Mouse (Mus musculus): ENCODE measurements around the gene Colca2.
A peak's percentile ranks its signal among the peaks of the same experiment; 100 is the strongest.

Colca2 gene

DNA sequence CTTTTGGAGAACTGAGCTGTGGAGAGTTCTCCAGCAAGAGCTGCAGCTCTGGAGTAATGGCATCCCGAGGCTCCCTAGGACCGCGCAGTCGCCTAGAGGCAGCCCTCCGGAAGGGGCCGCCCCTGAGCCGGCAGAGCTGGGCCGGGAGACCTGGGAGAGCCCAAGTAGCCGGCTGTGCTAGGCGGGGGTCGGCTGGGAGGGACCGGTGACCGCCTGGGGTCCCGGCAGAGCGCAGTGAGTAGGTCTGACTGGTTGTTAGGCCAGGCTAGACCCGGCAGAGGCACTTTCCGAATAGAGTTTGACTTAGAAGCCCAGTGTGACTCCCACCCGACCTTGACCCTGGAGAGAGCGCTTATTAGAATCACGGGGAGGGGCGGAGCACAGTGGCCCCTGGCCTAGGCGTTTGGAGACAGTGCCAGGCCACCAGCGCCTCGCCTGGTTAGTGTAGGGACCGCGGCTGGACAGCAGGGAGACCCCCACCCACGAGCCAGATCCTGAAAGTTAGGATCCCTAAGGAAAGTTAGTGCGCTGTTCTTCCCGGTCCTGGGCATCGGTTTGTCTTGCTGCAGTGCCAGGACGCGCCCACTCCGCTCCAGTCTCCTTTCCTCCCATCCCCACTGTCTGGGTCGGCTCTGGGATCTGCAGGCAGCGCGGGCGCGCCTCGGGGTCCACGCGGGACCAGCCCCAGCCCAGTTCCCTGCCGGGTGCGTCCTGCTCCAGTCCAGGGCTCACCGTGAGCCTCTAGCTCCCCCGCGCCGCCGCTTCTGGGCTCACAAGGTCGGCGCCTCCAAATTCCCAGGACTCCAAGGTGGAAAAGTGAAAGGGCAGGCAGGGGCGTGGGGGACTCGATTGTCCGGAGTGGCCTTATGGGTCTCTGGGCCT lies at the start of gene Colca2:
Gene Colca2 (minus strand): TSS at position 70 of the 882 bp plus-strand sequence.
- peak; percentile 52 to 68 for DNase-seq

DNA sequence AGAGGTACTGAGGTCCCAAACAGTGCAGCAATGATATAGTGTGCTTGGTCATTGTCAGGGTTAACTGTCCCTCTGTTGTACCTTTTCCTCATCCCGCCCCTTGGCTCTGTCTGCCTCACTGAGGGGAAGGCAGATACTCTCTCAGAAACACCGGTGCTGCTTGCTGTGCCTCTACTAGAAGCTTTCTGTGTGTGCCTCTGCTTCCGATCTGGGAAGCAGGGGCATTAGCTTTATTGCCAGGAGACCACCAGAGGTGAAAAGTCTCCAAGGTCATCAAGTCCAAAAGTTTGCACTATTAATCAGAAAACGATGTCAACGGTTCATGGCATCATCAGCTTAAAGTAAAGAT lies 49.2 kb upstream of the Colca2 start:
- no peak for DNase-seq

DNA sequence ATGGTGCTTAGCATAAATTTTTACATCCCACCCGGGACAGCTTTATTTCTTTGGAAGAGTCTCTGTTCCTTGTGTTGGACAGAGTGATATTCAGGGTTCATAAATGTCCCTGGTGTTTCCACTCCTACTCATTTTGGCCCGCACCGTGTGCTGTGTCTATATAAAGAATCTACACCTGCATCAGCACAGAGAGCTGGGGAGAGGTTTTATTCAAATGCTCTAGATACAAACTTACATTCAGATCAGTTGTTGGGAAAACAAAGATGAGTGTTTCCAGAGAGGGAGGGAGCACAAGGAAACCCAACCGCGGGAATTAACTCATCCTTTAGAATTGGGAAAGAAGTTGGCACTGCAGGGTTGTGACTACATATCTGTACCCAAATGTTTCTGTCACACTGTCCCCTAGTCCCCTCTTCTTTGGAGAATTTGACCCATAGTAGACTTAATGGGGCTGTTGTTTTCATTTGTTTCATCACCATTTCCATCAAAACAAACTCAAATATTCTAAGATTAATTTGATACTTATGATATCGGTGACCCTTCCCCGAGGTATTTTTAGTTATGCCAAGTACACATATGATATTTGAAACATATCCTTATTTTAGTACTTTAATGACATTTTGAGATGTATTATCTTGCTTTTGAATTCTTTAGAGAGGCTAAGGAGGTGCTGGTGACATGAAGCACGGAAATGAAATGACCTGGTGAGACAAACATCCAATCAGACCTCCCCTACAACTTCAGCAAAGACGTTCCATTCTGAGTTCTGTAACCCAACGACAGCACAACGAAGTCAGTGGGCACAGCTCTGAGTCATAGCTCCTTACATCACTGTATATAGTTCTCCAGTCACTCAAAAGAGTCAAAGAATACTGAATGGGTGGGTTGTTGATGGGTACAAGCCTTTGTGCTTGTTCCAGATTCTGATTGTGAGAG lies 48.5 kb upstream of the Colca2 start:
- no peak for DNase-seq

DNA sequence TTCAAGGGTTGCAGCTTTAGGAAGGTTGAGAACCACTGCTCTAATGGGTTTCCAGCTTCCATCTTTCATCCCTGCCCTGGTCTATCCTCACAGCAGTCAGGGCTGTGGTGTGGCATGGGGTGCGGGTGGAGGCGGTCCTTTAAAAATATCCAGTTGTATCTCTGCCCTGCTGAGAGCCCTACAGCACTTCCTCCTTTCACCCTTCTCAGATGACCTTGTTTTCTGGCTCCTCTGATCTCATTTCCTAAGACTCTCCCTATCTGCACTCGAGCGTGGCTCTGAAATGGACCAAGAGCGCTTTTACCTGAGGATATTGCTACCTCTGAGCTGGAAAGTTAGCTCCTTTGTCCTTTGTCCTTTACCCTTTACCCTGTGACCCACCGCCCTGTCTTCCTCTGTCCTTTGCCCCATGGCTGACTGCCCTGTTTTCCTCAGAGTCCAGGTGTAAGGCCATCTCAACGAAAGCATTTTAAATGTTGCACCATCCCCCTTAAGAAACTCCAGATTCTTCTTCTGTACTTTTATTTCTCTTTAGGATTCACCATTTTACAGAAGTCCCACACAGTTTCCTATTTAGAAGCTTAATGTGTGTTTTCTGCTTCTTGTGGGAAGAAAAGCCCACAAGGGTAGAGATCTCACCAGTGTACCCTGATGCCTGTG lies 46.2 kb upstream of the Colca2 start:
- no peak for DNase-seq

DNA sequence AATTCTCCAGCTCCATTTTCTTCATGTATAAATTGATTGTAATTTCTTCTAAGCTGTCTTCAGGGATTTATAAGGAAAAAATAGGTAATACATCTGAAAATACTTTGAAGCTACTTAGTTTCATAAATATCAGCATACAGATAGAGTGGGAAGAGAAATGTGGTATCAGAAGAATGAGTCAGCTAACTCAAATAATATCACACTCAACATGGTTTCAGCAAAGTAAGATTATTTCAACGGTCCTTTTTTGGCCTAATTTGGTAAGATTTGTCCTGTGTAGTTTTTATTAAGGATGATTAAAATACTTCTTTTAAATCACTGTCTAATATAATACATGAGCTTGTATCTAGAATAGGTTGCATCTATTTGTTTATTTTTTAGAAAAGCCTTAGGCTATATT lies 41.7 kb upstream of the Colca2 start:
- no peak for DNase-seq

DNA sequence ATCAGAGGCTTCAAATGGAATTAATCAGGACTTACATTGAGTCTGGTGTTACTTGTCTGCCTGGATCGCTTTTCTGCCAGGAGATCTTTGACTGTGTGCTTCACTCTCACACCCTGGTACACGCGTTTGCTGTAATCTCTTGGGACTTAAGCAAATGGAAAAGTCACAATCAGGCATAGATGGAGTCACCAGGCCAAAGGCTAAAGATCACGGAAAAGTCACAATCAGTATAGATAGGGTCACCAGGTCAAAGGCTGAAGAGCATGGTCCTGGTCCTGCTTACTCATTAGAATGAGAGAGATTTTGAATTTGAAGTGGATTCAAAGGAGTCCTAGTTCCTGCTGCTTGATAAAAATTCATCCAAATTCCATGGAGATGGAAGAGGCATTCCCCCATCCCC lies 39.9 kb upstream of the Colca2 start:
- no peak for DNase-seq

DNA sequence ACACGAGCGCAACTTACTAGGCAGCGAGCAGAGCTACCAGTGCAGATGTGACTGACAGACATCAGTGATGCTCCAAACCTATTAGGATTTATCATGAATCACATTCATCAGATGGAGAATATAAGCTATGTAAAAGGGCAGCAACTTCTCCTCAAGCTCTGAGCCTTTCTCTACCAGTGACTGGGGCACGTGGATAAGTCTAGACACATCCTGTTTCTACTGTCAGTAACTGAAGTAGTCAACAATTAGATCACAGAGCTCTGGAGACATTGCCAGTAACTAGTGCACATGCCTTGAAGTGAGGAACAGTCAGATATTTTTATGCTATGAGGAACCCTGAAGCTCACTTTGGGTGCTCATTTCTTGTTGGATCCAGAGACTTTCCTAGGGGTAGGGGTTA lies 39.0 kb upstream of the Colca2 start:
- no peak for DNase-seq

DNA sequence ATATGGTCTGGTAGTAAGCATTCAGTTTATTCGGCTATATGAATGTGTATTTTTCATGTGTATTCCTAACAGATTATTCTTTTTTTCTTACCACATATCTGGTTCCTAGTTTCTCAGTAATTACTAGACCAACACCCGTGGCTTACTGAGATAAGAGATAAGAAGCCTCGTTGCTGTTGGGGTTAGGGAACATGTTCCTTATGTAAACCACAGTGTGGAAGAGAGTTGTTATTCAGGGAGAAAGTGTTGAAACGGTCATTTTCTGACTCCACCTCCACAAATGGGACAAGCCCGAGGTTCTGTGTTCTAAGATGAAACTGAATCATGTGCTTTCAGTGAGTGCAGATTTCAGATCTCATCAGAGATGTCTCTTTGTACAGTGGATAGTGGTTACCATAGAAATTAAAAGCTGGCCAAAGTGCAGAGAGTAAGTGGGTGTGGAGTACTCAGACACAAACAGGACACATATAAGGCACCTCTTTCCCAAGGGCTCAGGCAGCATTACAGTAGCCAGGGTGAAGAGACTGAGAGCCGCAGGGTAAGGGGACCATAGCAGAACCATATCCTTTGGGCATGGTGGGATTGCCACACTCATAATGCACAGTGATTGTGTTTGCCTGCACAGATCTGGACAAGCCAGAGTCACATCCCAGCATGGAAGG lies 37.2 kb upstream of the Colca2 start:
- no peak for DNase-seq

DNA sequence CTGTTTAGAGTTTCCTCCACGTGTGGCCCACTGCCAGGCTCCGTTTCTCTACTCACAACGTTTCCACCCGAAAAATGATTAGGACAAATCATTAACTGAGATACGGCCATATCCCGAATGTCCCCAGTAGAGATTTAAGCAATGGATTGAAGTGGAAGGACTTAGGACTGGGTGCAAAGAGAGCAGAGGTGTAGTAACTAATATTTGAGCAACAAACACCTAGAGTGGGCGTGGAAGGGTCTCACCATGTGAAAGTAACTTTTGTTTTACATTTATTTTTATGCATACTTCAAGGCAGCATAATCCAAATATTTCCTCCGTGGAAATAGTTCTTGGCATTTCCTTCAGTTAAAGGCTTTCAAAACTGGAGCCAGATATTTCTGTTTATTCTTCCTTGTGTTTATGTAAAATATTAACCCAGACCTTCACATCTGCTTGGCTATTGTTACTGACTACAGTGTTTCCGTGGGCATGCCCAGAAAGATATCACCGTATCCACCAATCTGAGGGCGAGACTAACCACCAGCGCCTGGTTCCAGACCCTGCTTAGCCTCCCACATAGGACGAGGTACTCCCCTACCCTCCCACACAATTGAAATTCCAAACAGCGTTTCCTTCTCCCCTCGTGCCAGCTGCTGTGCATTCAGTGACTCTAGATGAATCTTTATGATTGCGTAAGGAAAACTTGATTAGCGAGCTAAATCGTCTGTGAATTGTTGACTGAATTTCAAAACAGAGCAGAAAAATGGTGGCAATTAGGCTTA lies 34.4 kb upstream of the Colca2 start:
- no peak for DNase-seq

DNA sequence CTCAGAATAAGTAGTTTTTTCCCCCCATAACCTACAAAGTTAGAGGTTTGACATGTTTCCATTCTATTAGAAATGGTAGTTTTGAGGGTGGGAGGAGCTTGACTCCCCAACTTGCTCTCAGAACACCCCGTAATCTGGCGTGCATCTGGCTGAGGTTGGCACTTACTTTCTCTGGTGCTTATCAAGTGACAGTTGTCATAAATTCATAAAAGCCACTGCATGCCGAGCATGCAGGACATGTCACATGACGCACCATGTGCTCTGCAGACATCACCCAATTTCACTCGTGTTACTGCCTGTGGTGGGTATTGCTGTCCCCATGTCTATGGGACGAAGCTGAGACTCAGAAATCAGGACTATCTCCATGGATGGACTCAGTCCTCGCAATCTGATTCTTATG lies 32.1 kb upstream of the Colca2 start:
- DNase-seq = no peak

DNA sequence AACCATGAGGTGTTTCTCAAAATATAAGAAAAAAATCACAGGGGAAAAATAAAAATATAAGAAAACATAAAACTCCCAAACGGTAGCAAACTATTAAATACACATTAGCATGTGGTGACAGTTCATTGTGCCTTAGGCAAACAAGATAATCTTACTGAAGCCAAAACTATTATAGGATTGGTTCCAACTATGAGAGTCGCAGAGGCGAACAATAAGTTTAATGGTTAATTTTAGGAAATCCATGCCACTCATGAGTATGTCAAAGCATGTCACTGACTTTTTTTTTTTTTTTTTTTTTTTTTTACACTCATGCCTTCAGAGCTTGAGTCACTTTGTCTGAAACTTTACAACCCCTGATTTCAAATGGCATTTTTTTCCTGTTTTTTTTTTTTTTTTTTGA lies 28.0 kb upstream of the Colca2 start:
- DNase-seq = no peak

DNA sequence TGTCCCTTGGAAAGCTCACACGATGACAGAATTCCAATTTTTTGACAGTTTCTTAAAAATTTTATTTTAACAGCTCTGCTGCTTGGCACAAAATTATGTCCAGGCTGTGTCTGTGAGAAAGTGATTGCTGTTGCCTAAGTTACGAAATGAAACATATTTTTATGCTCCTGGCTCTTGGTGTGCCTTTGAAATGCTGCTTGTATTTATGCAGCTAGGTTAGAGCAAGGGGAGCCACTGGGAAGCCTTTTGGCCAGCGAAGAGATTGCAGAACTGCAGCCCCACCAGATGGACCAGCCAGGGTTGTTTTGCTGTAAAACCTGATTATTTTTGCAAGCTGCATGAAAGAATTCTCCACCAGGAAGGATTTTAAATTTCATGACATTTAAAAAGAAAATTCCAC lies 26.8 kb upstream of the Colca2 start:
- peak in 1 of 2 experiments; percentile 6 for DNase-seq

DNA sequence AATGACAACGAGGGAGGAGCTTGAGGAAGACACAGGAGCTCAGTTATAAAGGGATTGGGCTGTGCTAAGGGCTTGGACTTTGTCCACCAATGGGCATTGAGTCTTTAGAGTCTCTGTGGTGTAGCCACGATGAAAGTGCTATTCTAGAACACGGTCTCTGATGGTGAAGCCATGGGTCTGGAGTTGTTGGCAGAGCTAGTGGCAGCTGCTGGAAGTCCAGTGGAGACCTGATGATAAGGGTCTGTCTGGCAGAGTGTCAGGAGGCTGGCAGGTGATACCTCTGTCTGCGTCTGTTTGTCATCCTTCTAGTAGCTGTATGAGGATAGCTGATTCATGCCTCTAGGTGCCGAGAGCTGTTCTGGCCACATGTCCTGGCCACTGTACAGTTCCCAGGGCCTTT lies 25.6 kb upstream of the Colca2 start:
- no peak for DNase-seq

DNA sequence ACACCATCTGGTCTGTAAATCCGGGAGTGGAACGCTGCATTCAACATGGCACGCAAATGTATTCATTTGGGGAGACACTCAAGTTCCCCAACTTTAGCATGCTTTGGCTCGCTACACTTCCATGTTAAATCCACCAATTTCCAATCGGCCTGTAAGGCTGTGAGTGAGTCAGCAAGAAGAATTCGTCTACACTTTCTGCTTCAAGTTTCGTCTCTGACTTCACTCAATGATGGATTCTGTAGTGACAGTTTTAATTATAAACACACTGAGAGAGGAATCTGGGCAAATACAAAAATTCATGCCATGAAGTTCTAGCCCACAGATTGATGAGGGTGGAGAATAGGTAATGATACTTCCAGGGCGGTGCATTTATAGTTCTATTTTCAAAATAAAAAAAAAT lies 15.2 kb upstream of the Colca2 start:
- DNase-seq = no peak

DNA sequence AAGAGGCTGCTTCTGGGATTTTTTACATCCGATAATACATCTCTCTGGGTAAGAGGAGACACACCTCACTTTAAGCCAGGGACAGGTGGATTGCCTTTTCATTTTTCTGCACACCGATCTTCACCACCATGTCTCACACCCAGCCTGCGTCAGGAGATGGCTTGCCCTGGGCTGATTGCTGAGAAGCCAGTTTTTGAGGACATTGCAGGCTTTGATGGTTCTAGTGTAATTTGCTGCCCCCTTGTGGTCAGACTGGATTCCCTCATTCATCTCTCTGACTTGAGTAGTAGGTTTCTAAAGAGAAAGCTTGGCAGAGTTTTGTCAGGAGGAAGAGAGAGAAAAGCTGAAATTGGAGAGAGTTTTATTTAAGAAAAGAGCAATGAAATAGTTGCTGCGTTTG lies 14.3 kb upstream of the Colca2 start:
- peak; percentile 75 to 85 for DNase-seq

DNA sequence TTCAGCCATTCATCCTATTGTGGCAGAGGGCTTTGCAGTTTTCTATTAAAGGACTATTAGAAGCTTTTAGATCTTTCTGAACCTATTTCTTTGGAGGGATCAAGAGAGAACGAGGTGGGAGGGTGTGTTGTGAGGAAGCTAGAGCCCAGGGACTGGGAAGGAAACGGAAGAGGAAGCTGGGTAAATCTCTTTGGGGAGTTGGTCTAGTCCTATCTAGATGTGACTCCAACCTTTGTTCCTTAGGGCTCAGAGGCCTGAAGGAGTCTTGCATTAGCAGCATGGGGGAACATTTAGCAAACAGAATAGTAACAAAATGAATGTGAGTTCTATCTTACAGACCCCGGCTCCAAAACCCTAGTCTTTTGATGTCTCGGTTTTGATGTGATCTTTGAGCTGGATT lies 12.6 kb upstream of the Colca2 start:
- no peak for DNase-seq

DNA sequence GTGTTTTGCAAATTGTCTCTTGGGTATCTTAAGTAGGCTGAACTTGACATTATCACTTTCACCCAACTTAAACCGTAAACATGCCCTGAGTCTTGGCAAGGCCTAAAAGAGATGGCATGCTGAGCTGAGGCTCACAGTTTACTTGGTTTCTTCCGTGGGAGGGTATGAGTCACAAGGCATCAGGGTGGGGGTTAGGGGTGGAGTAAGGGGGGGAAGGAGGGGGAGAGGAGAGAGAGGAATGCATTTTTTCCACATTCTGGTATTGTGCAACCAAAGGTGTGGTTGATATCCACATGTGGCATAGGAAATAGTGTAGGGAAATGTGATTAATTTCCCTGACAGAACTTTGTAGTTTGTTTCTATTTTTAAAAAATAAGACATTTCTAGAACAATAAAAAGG lies 7.7 kb upstream of the Colca2 start:
- no peak for DNase-seq

DNA sequence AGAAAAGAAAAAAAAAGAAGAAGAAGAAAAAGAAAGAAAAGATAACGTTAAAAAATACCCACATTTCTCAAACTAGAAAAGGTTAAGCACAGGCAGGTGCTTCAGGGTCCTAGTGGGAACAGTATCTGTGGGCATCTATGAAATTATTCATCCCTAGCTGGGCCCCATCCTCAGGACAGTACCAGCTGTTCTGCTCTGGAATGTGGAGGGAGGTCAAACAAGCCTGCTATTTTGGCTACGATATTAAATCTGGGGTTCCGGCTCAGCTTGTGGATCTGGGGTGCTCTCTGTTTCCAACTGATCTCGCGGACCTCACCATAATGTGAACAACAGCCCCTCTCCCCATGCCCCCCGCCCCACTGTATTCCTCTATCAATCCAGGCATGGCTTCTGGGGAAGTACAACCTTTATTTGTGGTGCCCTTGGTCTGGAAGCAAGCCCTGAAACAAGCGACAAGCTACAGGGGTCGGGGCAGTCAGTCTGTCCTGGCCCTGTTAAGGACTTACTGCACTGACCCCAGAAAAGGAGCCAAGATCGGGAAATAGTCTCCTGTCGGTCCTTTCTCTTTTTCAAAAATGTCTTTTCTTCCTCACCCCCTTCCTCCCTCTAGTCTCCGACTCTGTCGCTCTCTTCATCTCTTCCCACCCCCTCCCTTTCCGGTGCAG lies 403 bp downstream of the Colca2 start:
- DNase-seq = no peak

DNA sequence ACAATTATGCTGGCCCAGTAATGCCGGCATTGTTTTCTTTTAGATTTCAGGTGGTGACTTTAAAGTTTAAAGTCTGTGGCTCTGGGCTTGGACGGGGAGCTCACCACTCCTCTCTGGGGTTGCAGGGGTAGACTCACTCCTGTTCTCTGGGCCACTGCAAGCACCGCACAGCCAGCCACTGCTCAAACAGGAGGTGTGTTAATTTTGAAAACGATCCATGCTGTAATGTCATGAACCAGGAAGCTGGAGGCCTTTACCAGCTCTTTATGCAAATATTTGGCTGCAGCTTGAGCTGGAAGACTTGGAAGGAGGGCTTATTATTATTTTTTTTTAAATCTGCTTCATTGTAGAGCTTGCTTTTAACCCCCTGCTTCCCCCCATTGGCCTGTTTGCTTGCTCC lies 3.7 kb downstream of the Colca2 start:
- DNase-seq = no peak

DNA sequence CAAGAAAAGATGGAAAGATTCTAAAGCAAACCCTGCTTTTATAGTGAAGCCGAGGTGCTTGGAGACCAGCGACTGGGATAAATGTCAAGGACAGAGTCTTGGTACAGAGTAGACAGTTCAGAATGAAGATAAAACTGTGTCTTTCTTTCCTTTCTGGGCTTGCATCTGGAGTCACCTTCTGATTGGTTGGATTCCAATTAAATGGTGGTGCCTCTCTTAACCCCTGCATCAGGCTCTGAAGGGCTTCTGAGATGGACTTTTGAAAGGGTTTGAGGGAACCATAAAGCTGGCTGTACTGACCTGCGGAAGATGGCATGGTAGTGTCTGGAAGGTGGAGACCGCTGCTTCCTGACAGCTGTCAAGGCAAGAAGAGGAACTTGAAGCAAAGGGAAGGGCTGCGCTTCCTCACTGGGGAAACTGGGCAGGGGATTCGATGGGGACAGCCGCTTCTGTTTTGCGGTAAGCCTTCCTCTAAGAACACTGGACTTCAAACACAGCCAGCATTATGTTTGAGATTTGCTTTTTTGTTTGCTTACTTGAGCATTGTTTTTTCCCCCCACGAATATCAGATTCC lies 4.7 kb downstream of the Colca2 start:
- DNase-seq = no peak

DNA sequence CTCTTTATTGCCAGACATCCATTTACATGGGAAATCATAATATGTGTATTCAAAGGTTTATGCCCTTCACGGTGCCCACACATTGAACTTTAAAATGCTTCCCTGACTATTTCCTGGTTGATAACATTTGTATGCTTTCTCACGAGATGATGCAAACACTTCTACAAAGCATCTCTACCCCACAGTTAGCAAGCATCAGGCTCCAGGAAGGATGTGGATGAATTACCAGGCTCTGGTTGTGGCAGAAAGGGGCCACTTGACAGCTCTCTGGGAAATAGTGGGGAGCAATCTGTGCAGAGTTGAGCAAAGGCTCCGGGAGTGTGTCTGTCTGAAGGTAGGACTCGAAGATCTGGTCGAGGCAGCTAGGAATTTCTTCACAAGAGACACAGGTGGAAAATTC lies 6.3 kb downstream of the Colca2 start:
- no peak for DNase-seq

Measured in cerebellum, postnatal 25 days (tissue).